Mouse (Mus musculus) layer of hippocampus, adult 11-12 months (tissue): ENCODE data around the gene Samd14.

ENCODE experiments used
- DNase-seq: peaks from one replicate; pipeline ENCODE4 v3.0.0; 2022; ENCODE audit warnings: low spot score

The Samd14 gene

GRCm38 (mm10) chr11:95037306-95037705, 27.6 kb downstream of the Samd14 start:
- DNase-seq: no peak

DNA sequence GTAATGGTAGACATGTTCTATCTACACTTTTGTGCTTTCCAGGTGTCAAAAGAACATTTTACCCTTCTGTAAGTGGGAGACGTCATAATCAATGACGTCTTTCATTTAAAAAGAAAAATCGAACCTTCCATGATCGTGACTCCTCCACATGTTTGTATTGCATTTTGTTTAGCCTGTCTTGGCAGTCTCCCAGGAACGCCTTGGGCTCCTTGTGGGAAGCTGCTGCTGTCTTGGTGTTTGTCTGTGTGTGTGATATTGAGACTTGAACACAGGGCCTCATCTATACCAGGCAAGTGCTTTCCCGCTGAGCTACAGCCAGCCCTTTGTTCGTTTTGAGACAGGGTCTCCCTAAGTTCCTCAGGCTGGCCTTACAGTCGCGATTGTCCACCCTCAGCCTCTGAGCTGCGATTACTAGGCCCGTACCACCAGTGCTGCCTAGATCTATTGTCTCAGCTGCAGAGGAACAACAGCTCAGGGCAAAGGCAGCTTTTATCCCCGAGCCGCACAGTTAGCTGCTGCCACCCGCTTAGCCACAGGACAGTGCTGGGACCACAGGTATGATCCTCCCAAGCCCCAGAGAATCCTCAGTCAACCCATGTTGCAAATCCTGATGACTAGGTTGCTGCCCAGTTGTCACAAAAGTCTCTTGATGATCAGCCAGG, 28.6 kb downstream of the Samd14 start:
- no peak for DNase-seq

DNA sequence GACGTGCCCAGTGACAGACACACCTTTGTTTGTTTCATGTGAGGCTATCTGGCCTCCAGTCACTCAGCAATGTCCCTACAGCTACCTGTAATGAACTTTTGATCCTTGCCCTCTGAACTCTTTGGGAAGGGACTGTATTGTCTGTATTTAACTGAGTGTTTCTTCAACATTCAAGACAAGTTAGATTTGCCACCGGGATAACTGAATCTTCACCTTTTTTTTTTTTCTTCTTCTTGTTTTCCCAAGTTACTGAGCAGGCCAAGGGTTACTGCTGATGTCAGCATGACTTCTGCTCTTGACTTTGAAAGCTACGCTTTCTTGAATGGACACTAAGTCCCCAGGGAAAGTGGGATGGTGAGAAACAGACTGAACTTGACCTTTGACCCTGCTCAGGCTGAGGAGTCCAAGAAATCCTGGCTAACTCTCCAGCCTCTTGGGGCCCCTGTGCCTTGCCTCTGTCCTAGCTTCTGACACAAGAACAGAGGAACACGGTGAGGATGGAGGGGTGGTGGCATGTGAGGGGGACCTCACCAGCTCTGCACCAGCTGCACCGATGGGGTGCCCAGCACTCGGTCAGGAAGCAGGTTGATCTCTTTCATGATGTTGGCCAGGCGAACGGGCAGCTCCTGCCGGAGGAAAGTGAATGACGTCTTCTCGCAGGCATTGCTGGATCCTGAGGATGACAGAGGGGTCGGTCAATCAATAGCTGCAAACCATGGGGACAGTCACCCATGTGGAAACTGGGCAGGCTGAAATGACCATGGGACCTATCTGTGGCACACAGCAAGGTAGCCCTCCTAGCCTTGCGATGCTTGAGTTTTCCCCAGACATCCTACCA, 29.4 kb downstream of the Samd14 start:
- no peak for DNase-seq

DNA sequence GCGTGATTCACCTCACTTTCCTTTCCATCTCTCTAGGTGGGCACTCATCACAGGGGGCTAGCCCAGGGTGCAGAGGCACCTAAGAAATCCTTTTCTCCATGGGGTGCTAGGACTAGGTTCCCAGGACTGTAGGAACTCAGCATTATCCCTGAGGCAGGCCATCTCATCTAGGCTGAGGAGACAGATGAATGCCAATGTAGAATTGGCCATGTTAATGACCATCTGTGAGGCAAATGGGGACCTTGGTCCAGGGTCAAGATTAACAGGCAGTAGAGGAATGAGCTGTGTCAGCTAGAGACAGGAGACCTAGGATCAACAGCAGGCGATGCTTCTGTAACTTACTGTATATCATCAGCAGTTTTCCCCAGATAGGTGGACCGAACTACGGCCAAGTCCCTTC, 30.1 kb downstream of the Samd14 start:
- no peak for DNase-seq

DNA sequence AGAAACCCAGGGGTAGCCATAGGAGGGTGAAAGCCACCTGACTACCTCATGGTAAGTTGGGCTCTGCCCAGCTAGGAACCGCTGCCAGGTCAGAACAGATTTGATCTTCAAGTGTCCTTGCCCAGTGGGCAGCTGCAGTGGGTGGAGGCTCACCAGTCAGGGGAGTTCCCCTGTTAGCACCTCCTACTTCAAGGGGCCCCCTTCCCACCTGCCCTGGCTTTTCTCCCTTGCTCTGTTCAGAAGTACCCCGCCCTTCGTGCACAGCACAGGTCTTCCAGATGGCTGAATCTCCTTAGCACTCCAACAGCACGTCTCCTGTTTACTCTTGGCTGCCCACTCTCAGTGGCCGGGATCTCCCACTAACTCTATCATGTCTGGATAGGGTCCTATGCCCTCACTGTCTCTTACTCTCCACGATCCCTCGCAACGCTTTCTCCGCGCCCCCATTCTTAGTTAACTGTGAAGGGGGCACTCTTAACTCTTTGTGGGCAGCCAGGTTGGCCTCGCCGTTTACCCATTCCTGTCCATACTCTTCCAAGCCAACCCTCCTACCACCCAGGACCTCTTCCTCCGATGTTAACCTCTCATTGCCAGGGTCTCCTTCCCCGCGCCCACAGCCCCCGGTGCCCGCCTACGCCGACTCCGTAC, 30.9 kb downstream of the Samd14 start:
- peak; percentile 51 for DNase-seq

DNA sequence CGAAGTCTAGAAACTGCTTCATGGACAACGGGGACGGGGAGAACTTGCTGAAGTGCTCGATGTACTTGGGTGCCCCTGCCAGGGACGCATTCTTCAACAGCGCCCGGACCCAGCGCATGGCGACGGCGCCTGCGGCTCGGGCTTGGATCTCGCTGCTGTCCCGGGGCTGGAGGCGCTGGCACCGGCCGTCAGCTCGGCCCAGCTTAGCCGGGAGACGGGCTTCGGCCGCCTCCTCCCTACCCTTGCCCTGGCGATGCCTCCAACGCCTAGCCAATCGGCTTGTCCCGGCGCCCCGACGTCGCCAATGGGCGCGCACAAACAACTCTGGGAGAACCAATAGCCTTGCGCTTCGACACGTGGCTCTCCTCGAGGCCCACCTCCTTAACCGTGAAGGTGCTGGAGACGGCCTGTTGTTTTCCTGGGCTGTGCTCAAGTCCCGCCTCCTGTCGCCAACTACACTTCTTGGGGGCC, 31.5 kb downstream of the Samd14 start, which contains the start of gene Pdk2:
Pdk2 (minus strand) TSS at position 216 of the 471 bp plus-strand sequence.
- peak; percentile 97 for DNase-seq

GRCm38 (mm10) chr11:95042096-95042495, 32.4 kb downstream of the Samd14 start:
- DNase-seq: peak; percentile 88

GRCm38 (mm10) chr11:95043060-95043459, 33.4 kb downstream of the Samd14 start:
- no peak for DNase-seq

- DNase-seq: no peak
These were observed 33.9 kb downstream of the Samd14 start for GRCm38 (mm10) chr11:95043608-95044007.

DNA sequence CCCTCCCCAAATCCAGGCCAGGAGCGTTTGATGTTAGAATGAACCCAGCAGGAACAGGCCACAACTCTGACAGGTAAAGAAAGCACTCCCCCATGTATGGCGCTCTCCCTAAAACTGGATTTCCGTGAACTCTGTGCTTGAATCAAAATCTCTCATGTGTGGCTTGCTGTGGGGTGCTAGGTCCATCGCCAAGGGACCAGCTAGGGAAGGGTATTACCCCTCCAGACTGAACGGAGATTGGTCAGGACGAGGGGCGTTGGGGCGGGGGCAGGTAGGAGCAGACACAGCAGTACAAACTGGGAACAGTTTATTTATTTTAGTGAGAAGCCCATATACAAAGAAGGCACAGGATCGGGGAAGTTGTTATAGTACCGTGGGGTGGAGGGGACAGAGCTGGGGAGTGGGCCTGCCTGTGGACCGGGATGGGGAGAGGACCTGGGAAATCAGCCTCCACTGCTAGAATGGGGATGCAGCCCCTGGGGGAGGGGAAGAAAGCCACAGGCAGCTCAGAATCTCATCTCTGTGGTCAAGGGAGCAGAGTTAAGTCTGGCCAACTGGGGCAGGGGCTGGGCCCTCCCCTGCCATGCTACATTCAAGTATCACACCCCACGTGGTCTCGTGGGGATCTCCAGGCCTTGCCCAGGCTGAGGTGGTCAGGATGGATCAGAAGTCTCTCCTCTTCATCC, 34.6 kb downstream of the Samd14 start:
- no peak for DNase-seq

GRCm38 (mm10) chr11:95046980-95047680, 37.5 kb downstream of the Samd14 start:
- DNase-seq: peak; percentile 61

- DNase-seq: no peak
These were observed 43.4 kb downstream of the Samd14 start for GRCm38 (mm10) chr11:95053062-95053461.

GRCm38 (mm10) chr11:95056768-95057501, 47.3 kb downstream of the Samd14 start:
- no peak for DNase-seq

DNA sequence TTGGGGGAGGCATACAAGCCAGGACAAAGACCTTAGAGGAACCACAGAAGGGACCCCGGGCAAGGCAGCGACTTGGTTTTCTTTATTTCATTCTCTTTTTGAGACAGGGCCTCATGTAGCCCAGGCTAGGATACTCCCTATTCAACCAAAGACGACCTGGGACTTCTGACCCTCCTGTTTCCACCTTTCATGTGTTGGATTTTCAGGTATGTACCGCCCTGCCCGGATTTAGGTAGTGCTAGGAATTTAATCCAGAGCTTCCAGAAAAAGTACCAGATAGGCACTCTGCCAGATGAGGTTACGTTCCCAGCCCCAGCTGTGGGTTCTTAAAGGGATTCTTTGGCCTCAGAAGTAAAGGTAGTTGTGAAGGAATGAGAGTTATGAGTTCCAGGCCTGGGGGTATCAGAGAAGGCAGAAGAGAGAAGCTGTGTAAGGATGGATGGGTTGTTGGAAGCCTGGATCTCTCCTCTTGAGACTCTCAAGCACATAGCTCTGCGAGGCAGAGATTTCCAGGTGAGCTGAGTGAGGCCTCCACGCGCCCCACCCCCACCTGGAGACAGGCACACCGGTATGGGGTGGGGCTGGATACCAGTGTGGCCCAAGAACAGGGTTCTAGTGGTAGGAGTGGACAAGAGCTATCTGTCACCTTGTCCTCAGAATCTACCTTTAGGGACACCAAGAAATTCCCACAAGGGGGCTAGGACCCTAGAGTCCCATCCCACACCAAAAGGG, 59.7 kb downstream of the Samd14 start:
- DNase-seq: no peak

GRCm38 (mm10) chr11:95070140-95071107, 60.7 kb downstream of the Samd14 start:
- DNase-seq: no peak

DNA sequence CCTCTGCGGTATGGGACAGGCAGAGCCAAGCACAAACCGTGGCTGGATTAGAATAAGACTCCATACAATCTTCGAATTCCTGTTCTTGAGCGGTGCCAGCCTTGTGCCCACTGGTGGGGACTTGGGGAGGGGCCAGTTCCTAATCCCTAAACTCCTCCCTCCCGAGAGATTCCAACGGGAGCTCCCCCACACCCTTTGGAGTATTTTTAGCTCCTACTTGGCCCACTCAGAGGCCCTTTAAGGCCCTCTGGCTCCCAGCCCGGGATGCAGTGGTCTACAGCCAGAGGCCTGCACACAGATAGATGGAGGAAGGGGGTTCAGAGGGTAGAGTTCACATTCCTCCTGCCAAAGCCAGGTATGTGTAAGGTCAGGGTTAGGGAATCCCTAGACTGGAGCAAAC, 61.6 kb downstream of the Samd14 start:
- no peak for DNase-seq

DNA sequence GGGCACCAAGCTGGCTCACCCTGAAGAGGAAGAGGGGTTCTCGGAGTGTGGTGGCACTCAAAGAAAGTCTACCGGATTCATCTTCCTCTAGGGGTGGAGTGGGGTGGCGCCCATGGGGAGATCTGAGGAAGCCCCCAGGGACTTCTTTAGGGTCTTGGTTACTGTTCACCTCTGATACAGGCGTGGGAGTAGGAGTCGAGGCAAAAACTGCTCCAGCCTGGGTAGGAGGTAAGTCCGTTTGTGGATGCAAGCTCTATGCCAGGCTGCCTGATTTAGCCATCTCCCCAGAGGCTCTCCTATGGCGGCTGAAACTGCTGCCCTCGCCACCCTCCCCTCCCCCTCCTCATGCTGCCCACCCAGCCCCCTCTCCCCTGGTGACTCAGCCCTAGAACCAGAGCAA, 62.5 kb downstream of the Samd14 start:
- no peak for DNase-seq

GRCm38 (mm10) chr11:95072804-95073203, 63.1 kb downstream of the Samd14 start:
- DNase-seq: no peak

GRCm38 (mm10) chr11:95073835-95074234, 64.2 kb downstream of the Samd14 start:
- DNase-seq: no peak
